Mouse (Mus musculus) olfactory bulb, adult 2 months (tissue): ENCODE measurements around the gene Umad1. TPM values are rescaled to one million over a fixed set of nuclear protein-coding genes. Genes with fewer than 3 reads are reported as not detected.

ENCODE experiments used
- H3K27ac ChIP-seq: fragments of 200-500 bp; 2 replicates; pipeline ENCODE4 v1.5.1; 2012; ENCODE audit warnings: low read depth, low read length; ENCODE audit not compliant: insufficient read depth
- H3K4me1 ChIP-seq: fragments of 200-500 bp; 2 replicates; pipeline ENCODE4 v1.6.1; 2012; ENCODE audit warnings: low read length; ENCODE audit not compliant: control insufficient read depth, insufficient read depth
- H3K4me3 ChIP-seq: fragments of 200-500 bp; 2 replicates; pipeline ENCODE4 v1.5.1; 2012; ENCODE audit warnings: mild to moderate bottlenecking, low read depth, low read length, moderate library complexity; ENCODE audit not compliant: insufficient read depth
- CTCF ChIP-seq: fragments of 200-500 bp; IDR thresholded peaks from 2 replicates; pipeline ENCODE4 v1.5.1; 2012; ENCODE audit warnings: low read depth, mild to moderate bottlenecking, low read length, moderate library complexity; ENCODE audit not compliant: insufficient read depth
- POLR2A ChIP-seq: fragments of 200-500 bp; IDR thresholded peaks from 2 replicates; pipeline ENCODE4 v1.6.1; 2012; ENCODE audit warnings: mild to moderate bottlenecking, low read depth, low read length, moderate library complexity; ENCODE audit not compliant: insufficient read depth
- WGBS: fragments of 180-500 bp; shearing (Covaris S2); methylation state at CpG from one replicate; pipeline ENCODE4 v1.1.7; 2018; 5-methylcytosine and 5-hydroxymethylcytosine counted together
- polyA plus RNA-seq: library from polyadenylated mRNA; stranded (reverse); fragments of >200 nt; gene quantifications from 2 replicates; pipeline ENCODE4 v1.2.4, GENCODE M21; 2012; ENCODE audit warnings: low replicate concordance; ENCODE audit not compliant: missing spikeins, insufficient read depth, insufficient read length

Gene Umad1
- polyA plus RNA-seq, 1 experiment: not detected

DNA sequence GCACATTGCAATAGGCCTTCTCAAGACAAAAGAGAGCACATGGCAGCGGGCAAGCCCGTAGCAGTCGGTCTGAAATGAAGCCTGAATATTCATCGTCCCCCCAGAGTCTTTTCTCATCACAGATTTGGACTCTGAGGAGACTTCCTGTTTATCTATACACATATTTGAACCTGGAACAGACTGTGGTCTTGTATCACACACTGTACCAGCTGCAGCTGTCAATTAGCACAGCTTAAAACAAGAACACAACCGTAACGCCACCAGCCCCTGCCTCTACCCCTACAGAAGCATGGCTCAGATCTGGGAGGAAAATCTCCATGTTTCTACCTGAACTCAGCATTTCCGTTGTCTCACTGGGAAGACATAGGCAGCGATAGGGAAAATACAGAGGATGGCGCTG is 174.1 kb downstream of the Umad1 start:
- no peak overlapping the region for H3K27ac ChIP-seq
- 71% methylated on average over 9 of the region's 9 CpGs for WGBS
- no peak overlapping the region for H3K4me3 ChIP-seq
- no peaks in the 10 kb centered on the region for H3K4me1 ChIP-seq
- TF ChIP-seq CTCF (no peak), POLR2A (no peak)

DNA sequence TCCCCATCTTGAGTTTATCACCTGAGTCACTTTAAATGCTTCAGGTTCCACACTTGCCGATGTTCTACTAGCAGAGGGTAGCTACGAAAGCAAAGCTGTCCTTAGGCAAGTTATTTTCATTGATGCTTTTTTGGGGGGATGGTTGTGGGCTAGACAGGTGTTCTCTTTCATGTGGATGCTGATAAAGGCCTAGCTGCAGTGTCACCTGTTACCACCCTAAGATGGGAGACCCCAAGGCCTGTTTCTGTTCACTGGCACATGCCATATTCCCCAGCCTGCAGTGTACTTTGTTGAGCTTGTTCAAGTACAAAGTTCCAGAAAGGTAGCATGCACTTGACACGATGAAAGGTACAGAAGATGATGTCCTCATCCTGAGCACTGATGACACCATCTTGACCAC is 178.8 kb downstream of the Umad1 start:
- TF ChIP-seq POLR2A (no peak), CTCF (no peak)
- no peaks in the 10 kb centered on the region for H3K4me1 ChIP-seq
- H3K4me3 ChIP-seq: no peak overlapping the region
- WGBS: 96% methylated on average over 3 of the region's 3 CpGs
- H3K27ac ChIP-seq: no peak overlapping the region

DNA sequence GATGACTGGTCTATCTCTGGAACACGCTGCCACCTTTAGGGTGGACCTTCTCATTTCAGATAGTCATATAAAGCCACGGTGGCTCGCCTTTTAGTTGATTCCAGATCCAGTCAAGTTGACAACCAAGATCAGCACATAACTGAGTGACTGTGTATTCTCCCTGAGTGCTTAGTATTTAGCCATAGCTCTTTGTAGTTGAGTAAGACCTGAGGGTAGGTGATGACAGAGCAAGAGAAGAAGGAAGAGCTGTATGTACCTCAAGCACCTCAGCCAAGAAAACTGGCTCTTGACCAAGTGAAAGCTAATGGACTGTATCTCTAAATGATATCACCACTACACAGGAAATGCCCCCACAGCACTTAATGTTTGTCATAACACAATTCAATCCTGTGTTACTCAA is 182.7 kb downstream of the Umad1 start:
- no peak overlapping the region for H3K27ac ChIP-seq
- H3K4me3 ChIP-seq: no peak overlapping the region
- no peak for TF ChIP-seq CTCF
- H3K4me1 ChIP-seq: no peaks in the 10 kb centered on the region
- WGBS: 90% methylated on average over 3 of the region's 3 CpGs

DNA sequence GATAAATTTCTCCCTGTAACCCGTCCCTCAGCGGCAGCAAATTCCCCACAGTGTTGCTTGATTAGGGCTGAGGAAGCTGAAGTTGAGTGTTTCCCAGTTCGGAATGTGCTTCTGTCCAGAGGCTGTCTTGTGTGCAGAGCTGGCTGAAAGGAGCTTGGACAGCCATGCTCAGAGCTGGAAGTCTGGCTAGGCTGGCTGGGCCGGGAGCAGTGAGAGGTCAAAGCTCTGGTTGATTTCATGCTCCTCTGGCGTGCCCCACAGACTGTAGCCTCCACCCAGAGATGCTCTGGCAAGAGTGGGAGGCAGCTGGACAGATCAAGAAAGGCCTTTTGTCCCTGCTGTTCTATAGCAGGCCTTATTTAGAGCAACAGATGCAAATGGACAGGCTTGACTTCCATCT is 187.7 kb downstream of the Umad1 start:
- no peak overlapping the region for H3K27ac ChIP-seq

DNA sequence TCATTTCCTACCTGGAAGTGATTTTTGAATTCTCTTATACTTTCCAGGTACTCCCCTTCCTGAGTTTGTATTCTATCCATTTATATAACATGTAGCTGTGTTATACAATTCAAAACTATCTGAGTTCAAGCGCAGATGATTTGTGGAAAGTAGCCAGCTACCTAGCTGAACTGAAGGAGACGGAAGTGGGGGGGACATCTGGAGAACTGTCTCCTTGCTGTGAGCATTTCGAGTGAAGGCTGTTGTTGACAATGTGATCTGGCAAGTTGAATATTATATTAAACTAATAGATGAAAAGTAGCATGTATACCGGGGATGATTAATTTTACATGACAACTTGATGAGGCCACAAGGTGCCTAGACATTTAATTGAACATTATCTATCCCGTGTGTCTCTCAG is 196.5 kb downstream of the Umad1 start:
- WGBS: 95% methylated on average over 5 of the region's 5 CpGs
- H3K4me1 ChIP-seq: no peaks in the 10 kb centered on the region
- H3K4me3 ChIP-seq: no peak overlapping the region
- TF ChIP-seq CTCF: no peak
- TF ChIP-seq POLR2A: no peak
- no peak overlapping the region for H3K27ac ChIP-seq

More for the DNA sequence above, 187.7 kb downstream of the Umad1 start:
- WGBS: 63% methylated on average over 5 of the region's 5 CpGs
- H3K4me1 ChIP-seq: no peaks in the 10 kb centered on the region
- no peak for TF ChIP-seq CTCF
- no peak for TF ChIP-seq POLR2A
- no peak overlapping the region for H3K4me3 ChIP-seq

DNA sequence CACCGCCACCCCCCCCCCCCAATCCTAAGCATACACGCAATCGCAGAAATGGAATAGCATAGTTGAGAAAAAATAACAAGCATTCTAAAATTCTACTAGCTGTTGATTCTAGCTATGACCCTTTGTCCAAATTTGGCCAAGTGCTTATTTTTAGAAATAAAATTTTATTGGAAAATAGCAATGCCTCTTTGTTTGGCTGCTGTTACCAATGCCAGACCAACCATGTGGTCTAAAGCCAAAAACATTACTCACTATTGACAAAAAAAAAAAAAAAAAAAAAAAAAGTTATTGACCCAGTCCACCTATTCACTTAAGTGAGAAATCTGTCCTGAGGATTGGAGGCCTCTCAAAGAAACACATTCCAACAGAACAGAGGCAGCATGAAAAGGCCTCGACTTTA is 199.5 kb downstream of the Umad1 start:
- no peak for TF ChIP-seq CTCF
- TF ChIP-seq POLR2A: no peak
- WGBS: 58% methylated on average over 4 of the region's 4 CpGs
- H3K4me3 ChIP-seq: no peak overlapping the region
- H3K4me1 ChIP-seq: no peaks in the 10 kb centered on the region
- no peak overlapping the region for H3K27ac ChIP-seq

DNA sequence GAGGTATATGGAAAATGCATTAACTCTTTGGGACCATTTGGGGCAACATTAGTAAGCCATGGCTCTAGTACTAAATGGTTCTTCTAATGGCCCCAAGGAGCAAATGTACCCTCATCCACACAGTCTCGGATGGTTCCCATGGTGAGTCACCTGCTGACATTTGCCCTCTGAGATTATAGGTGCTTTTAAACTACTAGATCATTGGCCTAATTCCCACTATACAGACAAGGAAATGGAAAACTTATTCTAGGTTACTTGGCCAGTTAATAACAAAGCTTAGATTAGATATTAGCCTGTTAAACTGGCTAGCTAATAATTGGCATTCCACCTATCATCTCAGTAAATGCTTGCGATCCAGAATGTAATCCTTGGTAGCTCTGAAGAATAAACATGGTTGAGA is 203.4 kb downstream of the Umad1 start:
- H3K27ac ChIP-seq: no peak overlapping the region
- 93% methylated on average over 2 of the region's 2 CpGs for WGBS
- no peak for TF ChIP-seq CTCF
- TF ChIP-seq POLR2A: no peak
- no peaks in the 10 kb centered on the region for H3K4me1 ChIP-seq
- H3K4me3 ChIP-seq: no peak overlapping the region

DNA sequence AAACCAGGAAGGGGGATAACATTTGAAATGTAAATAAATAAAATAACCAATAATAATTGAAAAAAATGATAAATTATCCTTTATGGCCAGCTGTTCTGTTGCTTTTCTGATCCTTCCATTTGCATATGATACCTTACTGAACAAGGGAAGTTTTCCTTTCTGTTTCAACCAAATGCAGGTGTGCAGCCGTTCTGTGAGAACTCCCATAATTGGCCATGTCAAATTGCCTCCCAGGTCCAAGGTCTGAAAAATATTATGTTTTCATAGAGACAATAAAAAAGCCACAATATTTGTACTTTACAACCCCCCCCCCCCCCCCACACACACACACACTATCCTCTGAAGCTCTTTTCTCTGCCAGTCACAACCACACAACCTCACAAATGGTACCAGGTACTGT is 206.3 kb downstream of the Umad1 start:
- Histone ChIP-seq H3K27ac (no peak overlapping the region), H3K4me3 (no peak overlapping the region), H3K4me1 (no peaks in the 10 kb centered on the region)
- WGBS: 95% methylated on average over 1 of the region's 1 CpGs
- TF ChIP-seq CTCF (no peak), POLR2A (no peak)

DNA sequence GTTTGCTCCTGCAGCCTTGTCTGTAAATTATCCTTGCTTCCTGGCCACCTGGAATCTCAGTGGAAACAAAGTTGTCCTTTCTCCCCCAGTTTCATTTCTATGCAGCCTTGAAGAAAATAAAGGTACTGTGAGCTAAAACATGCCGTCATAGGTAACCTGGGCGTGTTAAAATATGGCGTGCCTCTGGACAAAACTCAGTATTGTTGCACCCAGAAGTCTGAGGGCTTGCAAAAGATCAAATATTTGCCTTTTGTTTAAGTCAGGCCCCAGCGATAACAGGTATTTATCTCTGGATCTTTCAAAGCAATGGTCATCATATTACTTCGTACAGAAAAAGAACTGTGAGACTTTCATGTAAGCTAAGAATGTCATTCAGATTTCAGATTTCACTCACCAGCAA is 206.9 kb downstream of the Umad1 start:
- TF ChIP-seq POLR2A (no peak), CTCF (no peak)
- H3K27ac ChIP-seq: no peak overlapping the region
- no peaks in the 10 kb centered on the region for H3K4me1 ChIP-seq
- H3K4me3 ChIP-seq: no peak overlapping the region
- 98% methylated on average over 5 of the region's 5 CpGs for WGBS

DNA sequence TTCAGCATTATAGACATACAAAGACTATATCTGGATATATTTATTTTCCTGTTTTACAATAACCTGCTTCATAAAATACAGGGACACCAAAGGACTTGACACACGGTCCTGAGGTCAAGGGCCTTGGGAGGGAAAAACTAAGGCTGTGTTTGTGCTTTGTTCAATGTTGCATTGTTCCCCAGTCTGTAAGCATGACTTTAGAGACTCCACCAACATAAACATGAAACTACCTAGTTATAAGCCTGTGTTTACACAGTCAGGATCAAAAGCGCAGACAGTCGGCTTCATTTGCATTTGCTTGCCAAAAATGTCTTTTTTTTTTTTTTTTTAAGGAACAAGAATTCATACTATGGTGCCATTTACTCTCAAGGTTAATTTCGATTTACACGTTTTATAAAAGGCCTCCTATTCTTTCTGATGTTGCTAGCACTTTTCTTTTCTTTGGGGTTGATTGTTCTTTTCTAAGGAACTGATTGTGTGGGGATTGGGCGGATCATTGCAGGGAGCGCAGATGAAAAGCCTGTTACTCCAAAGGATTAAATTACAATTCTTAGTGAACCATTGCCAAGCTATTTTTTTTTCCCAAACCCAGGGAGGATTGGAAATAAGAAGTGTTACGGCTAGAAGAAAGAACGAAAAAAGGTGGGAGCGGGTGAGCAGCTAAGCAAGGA is 208.7 kb downstream of the Umad1 start:
- Histone ChIP-seq H3K4me3 (no peak overlapping the region), H3K4me1 (no peaks in the 10 kb centered on the region), H3K27ac (no peak overlapping the region)
- 39% methylated on average over 10 of the region's 10 CpGs for WGBS
- TF ChIP-seq CTCF (no peak), POLR2A (no peak)
